Mouse (Mus musculus): ENCODE data around the gene Sytl2. TPM values are rescaled to one million over a fixed set of nuclear protein-coding genes. Genes with fewer than 3 reads are reported as not detected.

Sytl2 gene
- total RNA-seq (2021): 1 to 10 TPM; 5.8 to 6.0 TPM
- long read RNA-seq, experiment 1, partial matches to known transcripts: 1 of 2 reads
- long read RNA-seq, experiment 1, other reads (novel, unspliced or antisense): 0 of 2 reads
- long read RNA-seq, experiment 2, partial matches to known transcripts: 0 of 6 reads
- long read RNA-seq, experiment 2, other reads (novel, unspliced or antisense): 3 of 6 reads

DNA sequence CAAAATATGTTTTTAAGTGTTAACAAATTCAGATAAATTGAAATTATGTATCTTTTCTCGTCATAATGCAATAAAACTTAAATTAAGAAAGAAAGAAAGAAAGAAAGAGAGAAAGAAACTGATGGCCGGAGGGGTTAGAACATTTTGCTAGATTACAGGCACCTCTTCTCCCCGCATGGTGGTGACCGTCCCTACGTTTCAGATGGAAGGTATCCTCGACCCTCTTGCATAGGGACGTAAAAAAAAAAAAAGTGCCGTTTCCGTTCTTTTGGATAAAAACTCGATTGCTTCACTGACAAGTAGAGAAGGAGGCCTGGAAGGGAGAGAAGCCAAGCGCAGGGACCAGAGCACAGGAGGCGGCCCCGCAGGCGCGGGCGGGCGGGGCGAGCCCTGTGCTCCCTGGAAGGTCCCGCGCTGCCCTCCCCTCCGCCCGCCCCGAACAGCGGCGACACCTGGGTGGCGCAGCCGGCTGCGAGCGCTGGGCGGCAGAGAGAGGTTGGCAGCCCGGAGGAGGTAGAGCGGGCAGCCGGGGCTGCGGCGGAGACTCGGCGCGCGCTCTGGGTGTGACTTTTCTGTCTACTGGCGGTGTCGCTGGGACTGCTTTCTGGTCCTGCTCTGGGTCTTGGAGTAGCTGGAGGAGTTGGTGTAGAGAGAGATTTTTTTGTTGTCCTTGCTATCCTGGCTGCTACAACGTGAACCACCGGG lies at the start of gene Sytl2:
Gene Sytl2 (plus strand): TSS at position 311 of the 705 bp plus-strand sequence.
- DNase-seq: peak; percentile 65

GRCm38 (mm10) chr7:90252946-90253345 lies 49.1 kb upstream of the Sytl2 start:
- DNase-seq: no peak

GRCm38 (mm10) chr7:90258701-90259100 lies 43.4 kb upstream of the Sytl2 start:
- no peak for DNase-seq

- DNase-seq: no peak
Measured at GRCm38 (mm10) chr7:90259899-90260298, 42.2 kb upstream of the Sytl2 start.

DNA sequence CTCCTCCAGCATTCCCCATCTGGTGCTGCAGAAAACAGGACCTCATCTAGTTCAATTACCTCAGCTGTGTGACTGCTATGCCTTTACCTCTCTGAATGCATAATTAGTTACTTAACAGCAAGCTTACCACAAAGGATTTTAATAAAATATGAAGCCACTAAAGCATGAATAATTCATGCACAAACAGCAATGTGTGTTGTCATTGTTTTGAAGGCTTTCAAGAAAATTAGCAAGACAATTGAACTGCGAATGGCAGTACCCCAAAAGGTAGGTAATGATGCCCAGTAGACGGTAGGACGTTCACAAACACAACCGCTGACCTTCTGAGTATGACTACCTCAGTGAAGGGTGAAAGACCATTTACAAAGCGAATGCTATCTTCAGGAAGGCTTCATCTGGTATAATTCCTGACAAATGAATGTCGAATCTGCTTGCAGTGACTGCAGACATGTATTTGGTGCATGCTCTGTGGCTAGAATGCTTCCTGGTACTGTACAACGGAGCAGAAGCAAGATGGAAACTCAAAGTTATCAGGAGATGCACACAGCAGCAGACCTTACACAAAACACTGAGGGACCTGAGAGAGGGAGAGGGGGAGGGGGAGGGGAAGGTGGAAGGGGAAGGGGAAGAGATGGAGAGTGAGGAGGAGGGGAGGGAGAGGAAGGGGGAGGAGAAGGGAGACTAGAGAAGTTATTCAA lies 40.0 kb upstream of the Sytl2 start:
- DNase-seq: no peak

GRCm38 (mm10) chr7:90265289-90265970 lies 36.6 kb upstream of the Sytl2 start, which contains the start of gene Ccdc83:
Ccdc83 (minus strand) TSS chr7:90265777.
- peak; percentile 71 for DNase-seq

- DNase-seq: no peak
Measured at GRCm38 (mm10) chr7:90270141-90270540, 31.9 kb upstream of the Sytl2 start.

GRCm38 (mm10) chr7:90274561-90275100 lies 27.4 kb upstream of the Sytl2 start:
- DNase-seq: peak; percentile 39

GRCm38 (mm10) chr7:90277246-90277645 lies 24.8 kb upstream of the Sytl2 start:
- DNase-seq: no peak

DNA sequence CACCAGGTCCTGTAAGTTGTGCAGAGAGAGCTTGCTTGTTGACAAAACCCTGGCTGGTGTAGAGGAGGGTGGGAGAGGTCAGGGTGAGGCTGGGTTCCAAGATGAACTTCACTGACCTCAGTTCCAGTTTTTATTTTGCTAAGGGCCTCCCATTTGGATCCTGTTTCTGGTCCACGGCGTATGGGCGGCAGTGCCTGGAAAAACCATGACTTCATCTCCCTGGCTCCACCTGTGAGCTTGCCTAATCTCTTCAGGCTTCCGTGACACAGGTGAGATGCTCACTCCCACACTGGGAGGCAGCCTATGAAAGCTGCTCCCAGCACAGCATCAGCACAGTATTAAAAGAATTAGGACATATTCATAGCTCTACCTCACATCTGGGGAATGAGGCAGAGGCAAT lies 24.3 kb upstream of the Sytl2 start:
- DNase-seq: no peak

DNA sequence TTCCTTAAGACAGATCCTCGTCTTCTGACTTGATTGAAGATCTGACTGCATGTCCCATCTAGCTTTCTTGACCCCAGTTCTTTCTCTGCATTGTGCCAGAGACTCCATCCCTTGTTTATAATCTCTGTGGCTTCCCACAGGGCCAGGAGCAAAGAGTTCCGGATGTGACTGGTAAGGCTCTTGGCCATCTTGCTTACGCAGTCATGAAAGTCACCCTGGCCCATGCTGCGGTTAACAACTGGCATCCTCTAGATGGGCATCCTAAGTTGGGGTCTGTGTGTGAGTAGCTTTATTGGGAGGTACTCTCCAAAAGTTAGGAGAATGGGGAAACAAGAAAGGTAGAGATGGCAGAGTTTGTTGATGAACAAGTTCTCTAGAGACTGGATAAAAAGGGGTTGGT lies 22.9 kb upstream of the Sytl2 start:
- DNase-seq: no peak

DNA sequence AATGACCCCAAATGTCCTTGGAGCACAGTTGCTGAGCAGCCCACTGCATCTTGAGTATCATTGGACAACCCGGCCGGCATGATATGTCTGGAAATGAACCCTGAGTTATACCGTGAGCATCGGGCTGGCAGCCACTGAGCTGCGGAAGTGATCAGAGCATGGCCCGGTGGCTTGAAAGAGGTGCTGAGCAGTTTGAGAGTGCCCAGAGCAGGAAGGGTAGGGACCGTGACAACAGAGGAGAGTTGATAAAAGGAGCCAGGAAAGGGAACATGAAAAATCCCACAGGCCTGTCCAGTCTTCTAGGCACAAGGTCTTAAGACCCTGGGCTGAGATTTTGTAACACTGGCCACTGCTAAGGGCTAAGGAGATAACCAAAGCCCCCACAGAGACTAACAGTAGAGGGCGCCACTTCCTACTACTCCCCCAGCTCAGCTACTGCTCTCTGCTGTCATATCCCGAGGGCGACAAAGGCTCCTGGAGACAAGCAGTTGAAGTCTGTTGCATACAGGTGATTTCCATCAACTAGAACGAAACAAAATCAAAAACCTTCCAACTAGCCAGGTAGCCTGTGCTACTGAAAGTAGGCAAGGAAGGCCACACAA lies 21.7 kb upstream of the Sytl2 start:
- no peak for DNase-seq

- DNase-seq: no peak
Measured at GRCm38 (mm10) chr7:90280878-90281277, 21.2 kb upstream of the Sytl2 start.

- no peak for DNase-seq
Measured at GRCm38 (mm10) chr7:90281759-90282546, 20.1 kb upstream of the Sytl2 start.

GRCm38 (mm10) chr7:90282786-90283185 lies 19.3 kb upstream of the Sytl2 start:
- DNase-seq: no peak

- DNase-seq: no peak
Measured at GRCm38 (mm10) chr7:90284793-90285192, 17.3 kb upstream of the Sytl2 start.

DNA sequence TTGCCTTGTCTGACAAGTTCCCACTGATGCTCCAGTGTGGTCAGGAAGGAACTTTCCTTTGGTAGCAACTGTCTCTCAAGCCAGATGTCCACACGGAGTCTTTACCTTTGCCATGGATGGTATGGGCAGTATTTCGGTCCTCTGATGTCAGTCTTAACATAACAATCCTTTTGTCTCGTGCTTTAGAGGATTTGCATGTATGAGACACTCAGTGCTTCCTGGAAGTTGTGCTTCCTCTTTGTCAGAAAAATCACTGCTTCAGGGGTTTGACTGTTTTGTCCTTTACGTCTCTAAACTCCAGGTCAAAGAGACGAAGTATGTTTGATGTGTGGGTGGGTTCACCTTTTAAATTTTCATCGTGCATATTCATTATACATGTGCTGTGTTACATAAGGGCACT lies 10.2 kb upstream of the Sytl2 start:
- no peak for DNase-seq

DNA sequence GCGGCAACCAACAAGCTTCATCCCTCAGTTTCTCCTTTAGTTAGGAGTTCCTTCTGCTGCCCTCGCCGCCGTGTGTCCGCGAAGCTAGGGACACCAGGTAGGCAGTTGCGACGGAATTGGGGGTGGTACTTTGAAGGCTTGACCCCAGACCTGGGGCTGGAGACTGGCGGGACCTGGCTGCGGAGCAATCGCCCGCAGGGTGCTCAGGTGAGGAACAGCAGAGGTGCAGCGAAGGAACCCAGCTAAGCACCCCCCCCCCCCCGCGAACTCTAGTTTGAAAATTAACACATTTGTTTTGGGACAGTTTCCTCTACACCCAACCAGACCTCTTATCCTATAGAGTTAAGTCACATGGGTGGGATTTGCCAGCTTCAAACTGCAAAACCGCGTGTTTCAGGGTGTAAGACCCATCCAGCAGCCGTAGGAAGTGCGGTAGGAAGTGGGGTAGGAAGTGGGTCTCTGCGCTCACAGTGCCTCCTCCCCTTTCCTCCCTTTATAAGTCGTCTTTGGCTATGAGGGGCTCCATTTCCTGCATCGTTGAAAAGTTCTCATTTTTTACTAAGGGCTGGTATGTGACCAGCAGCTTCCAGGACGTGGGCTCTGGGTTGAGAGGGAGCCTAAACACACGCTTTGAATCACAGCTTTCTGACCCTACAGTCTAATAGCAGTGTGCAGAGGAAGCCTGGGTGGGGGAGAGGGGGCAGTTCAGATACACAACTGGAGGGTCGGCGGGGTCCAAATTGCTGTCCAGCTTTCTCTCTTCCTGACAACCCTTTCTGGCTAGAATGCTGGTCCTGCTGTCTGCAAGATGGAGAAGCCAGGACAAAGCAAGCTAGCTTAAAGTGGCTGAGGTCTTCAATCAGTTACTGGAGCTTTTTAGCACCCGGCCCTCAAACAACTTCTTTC lies 848 bp downstream of the Sytl2 start:
- no peak for DNase-seq

DNA sequence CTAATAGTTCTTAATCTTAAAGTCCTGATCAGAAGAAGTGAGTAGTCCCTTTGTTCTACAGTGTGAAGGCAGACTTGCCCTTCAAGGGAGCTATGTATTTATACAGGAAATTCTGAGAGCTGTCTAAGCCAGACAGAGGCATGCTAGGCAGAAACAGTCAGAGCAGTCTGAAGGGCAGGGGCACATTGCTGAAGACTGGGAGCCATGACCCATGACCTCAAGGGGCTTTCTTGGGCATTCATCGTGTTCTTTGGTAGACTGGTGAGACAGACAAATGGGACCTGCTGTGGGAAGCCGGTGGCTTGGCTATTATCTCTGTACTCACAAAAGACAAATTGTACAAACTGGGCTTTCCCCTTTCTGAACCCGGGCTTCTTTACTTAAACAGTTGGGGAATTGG lies 4.0 kb downstream of the Sytl2 start:
- DNase-seq: no peak

- DNase-seq: no peak
Measured at GRCm38 (mm10) chr7:90306968-90307367, 4.9 kb downstream of the Sytl2 start.
